Mouse (Mus musculus): Measurements from ENCODE around the gene Ldha.
"Not testable (repeated sequence)": the region's sequence is repeated elsewhere in the genome, so short reads cannot be mapped to it uniquely, and the experiment has no call there.

Gene Ldha

DNA sequence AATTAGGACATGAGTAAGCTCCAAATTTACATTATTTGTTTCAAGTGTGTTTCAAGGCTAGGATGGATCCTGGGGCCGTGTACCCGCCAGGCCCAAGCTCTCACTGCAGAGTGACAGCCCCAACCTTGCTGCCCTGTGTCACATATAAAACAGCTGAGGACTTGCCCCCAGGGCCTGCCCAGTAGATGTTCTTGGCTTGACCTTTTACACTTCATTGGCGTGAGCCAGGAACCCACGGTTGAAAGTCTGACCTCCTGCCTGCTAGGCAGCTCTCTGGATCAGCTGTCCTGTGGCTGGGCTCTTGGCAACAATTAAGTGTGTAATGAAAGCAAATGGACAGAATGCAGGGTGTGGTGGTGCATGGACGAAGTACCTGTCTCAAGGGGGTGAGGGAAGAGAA is 8.0 kb downstream of the Ldha start:
- CTCF ChIA-PET = interaction anchor here in 2 of 4 experiments (0.6 kb wide), 2 partner anchors 87 to 221 kb away, joined by 3 read pairs; no protein-coding TSS in a partner anchor
- POLR2A ChIA-PET = interaction anchor here in 2 of 4 experiments (0.9 to 6.3 kb wide), 18 partner anchors 10 to 89 kb away, joined by 3 to 32 read pairs (median 5); partner anchors contain the start of genes Gtf2h1 (in 2 of the 2), Hps5 (in 2 of the 2) and Ldhc (in 1 of the 2)

DNA sequence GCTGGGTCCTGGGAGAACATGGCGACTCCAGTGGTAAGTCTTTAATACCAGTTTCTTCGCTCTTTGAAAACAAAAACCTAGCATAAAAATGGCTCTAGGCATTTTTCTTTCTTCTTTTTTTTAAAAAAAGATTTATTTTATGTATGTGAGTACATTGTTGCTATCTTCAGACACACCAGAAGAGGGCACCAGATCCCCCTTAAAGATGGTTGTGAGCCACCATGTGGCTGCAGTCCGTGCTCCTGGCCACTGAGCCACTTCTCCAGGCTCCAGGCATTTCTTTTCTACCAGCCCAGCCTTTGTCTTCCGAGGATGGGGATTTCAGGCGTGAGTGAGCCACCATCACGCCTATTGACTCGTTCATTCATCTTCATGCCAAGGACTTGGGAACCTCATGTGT is 9.8 kb downstream of the Ldha start:
- POLR2A ChIA-PET = interaction anchor here in 2 of 4 experiments (0.5 to 6.3 kb wide), 5 partner anchors 8 to 172 kb away, joined by 3 to 32 read pairs (median 12); no protein-coding TSS in a partner anchor
- CTCF ChIA-PET = interaction anchor here in 1 of 4 experiments (1.2 kb wide), 1 partner anchor 8 kb away, joined by 4 read pairs; no protein-coding TSS in a partner anchor

DNA sequence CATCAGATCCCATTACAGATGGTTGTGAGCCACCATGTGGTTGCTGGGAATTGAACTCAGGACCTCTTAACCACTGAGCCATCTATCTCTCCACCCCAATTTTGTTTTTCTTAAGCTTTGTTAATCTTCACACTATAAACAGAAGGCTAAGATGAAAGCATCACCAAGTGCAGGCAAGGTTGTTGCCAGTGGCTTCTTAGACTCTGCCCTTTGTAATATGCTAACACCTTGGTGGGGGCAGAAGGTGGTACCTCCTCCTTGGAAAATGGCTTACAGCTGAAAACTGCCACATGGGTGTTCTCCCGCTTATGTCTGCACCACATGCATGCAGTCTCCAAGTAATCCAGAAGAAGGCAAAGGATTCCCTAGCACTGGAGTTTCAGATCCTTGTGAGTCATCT is 11.4 kb downstream of the Ldha start:
- ChIA-PET CTCF (interaction anchor here in 1 of 4 experiments (1.6 kb wide), 1 partner anchor 82 kb away, joined by 4 read pairs; no protein-coding TSS in a partner anchor), POLR2A (interaction anchor here (0.9 to 2.7 kb wide), 11 partner anchors 10 to 98 kb away, joined by 3 to 14 read pairs (median 4); partner anchors contain the start of gene Ldha (in 1 of the 4))

DNA sequence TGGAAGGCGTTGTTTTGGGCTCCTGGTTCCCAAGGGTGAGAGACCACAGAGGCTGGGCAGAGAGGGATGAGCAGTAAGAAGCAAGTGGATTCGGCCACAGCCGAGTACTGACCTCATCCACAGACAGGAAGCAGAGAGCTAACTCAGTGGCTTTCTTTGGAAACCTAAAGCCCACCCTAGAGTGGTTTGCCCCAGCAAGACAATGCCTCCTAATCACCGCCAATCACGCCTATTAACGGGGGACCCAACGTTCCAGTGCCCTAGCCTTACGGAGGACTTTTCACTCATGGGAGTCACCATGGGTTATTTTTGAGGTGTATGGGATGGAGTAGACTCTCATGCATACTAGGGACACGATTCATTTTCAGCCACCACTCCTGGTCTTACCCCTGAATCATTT is 12.1 kb downstream of the Ldha start:
- CTCF ChIA-PET = interaction anchor here in 2 of 4 experiments (0.7 to 1.6 kb wide), 2 partner anchors 12 to 83 kb away, joined by 3 to 4 read pairs; no protein-coding TSS in a partner anchor
- POLR2A ChIA-PET = interaction anchor here (0.7 to 4.8 kb wide), 13 partner anchors 8 to 144 kb away, joined by 3 to 44 read pairs (median 4); partner anchors contain the start of gene Uevld (in 1 of the 4)

DNA sequence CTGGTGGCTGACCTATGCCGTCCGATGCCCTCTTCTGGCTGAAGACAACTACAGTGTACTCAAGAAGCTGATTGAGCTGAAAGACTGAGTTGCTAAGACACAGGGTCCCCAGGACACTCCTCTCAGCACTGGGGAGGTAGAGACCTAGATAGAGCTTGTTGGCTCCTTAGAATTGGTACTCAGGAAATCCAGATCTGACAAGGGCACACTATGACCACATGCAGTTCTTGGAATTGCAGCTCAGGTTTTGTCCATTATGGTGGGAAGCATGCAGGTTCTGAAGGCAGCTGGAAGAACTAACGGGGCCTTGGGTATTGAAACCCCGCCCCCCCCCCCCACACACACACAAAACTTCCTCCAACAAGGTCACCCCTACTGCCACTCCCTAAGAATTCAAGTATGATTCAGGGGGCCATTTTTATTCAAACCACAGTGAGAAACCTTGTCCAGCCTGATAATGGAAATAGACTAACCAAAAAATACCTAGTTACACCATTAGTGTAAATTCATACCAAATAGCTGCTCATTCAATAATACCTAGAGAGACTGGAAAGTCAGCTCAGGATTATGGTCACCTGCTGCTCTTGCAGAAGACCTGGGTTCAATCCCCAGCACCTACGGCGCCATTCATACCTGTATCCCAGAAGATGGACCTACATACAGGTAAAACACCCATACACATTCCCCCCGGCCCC is 14.7 kb downstream of the Ldha start:
- POLR2A ChIA-PET = interaction anchor here in 3 of 4 experiments (0.5 to 4.8 kb wide), 30 partner anchors 9 to 794 kb away, joined by 3 to 44 read pairs (median 4); partner anchors contain the start of genes Gtf2h1 (in 1 of the 3), Hps5 (in 1 of the 3) and Sergef (in 1 of the 3)
- CTCF ChIA-PET = interaction anchor here in 2 of 4 experiments (0.6 to 1.1 kb wide), 6 partner anchors 9 to 1874 kb away, joined by 3 to 4 read pairs (median 3); partner anchors contain the start of gene Uevld (in 1 of the 2)

DNA sequence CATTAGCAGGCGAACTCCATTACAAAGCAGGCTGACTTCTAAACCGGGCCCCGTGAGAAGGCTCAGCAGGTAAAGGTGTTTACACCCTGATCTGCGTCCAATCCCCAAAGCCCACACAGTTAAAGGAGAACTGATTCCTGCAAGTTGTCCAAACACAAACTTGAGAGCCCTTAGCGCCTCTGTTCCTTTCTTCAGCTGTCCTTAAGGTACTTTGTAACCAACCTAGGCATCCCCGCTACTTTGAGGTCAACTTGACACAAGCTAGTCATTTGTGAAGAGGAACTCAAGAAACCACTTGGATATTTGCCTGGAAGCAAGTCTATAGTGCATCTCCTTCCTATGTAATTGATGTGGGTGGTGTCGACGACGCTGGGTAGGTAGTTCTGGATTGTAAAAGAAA is 16.2 kb downstream of the Ldha start:
- ChIA-PET CTCF (no interaction called here), POLR2A (interaction anchor here in 3 of 4 experiments (0.6 to 4.8 kb wide), 8 partner anchors 12 to 156 kb away, joined by 3 to 44 read pairs (median 4); partner anchors contain the start of gene Saal1 (in 1 of the 3))

DNA sequence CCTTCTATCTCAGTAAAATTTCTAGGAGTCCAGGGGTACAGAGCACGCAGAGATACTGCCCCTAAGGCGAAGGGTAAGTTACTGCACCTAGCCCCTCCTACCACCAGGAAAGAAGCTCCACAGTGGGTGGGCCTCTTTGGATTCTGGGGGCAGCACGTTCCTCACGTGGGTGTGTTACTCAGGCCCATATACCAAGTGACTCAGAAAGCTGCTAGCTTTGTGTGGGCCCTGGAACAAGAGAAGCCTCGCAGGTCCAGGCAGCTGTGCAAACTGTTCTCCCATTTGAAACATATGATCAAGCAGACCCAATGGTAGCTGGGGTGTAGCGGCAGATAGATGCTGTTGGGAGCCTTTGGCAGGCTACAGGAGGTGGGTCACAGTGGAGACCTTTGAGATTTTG is 17.8 kb downstream of the Ldha start:
- CTCF ChIA-PET = interaction anchor here in 2 of 4 experiments (0.6 to 1.0 kb wide), 3 partner anchors 9 to 163 kb away, joined by 3 to 4 read pairs (median 3); no protein-coding TSS in a partner anchor
- POLR2A ChIA-PET = interaction anchor here in 3 of 4 experiments (0.7 to 2.1 kb wide), 15 partner anchors 9 to 220 kb away, joined by 3 to 15 read pairs (median 3); partner anchors contain the start of genes Gtf2h1 (in 1 of the 3), Hps5 (in 1 of the 3) and Sergef (in 1 of the 3)

DNA sequence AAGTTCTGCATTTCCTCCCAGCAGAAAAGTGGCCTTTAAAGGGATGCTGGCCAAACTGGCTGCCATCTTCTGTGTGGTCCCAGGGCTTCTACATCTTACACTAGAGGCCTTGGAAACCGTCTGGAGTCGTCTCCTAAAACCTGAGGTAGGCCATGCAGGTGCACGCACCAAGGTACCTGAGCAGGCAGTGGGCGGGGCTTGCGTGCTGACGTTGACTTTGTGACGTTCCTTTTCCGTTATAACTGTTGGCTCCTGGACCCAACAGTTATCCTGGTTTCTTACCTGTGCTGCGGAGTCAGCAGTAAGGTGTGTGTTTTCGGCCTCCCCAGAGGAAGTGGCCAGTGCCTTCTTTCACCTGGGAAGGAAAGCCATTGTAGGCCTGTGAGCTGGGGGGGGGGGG is 19.7 kb downstream of the Ldha start, which contains the start of gene Ldhc:
TSS of gene Ldhc (plus strand) at position 208 of the 400 bp plus-strand sequence.
- CTCF ChIA-PET = interaction anchor here in 1 of 4 experiments (0.7 kb wide), 1 partner anchor 115 kb away, joined by 3 read pairs; no protein-coding TSS in a partner anchor
- POLR2A ChIA-PET = interaction anchor here in 2 of 4 experiments (0.6 to 2.3 kb wide), 7 partner anchors 12 to 254 kb away, joined by 3 to 6 read pairs (median 5); no protein-coding TSS in a partner anchor

DNA sequence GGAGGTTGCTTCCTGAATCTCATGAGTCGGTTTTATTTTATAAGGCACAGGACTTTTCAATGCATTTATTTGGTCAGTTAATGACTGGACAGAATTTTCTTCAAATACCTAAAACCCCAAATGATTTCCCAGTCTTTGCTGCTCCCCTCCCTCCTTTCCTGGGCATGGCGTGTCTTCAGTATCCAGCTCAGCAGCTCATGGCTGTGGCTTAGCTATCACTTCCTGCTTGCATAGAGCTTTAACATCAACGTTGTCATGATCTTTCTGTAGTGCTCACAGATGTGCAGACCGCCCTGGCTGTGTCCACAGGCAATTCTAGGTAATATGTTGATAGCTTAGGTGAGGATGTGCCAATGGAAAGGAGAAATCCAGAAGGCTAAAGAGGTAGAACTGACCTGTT is 30.7 kb downstream of the Ldha start:
- ChIA-PET POLR2A (interaction anchor here in 1 of 4 experiments (1.2 kb wide), 1 partner anchor 38 kb away, joined by 4 read pairs; no protein-coding TSS in a partner anchor), CTCF (no interaction called here)

DNA sequence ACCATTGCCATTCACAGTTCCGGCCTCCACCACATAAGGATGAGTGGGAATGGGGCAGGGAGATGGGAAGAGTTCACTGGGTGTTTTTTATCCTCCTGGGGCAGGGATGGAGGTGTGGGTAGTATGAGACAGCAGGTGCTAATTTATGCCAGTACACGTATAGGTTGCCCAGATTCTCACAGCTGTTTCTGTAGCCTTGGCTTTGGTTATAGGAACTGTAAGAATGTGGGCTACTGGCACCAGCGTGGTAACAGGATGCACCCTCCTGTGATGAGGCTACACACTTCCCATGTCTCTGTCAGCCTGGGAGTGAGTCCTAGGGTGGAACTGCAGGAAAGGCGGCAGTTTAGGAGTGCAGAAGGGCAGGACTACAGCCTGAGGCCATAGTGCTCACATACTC is 35.6 kb downstream of the Ldha start:
- ChIA-PET POLR2A (interaction anchor here in 1 of 4 experiments (0.5 to 1.6 kb wide), 2 partner anchors 10 to 53 kb away, joined by 3 to 7 read pairs; no protein-coding TSS in a partner anchor), CTCF (no interaction called here)

DNA sequence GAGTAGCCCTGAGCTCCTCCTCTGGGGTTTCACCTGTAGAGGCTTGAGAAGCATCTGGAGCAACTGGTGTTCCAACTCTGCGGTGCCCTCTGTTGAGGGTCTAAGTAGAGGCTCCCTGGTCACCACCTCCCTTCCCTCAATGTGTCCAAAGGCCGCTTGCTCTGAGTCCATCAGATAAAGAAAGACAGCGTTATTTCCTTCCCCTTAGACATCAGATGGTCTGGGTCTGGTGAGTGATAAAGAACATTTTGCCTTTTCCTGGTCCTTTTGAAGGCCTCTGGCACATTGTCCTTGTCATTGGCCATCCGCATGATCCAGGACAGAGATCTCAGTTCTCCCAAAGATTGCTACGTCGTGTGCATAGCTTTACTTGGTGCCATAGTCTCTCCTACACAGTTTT is 36.0 kb downstream of the Ldha start:
- CTCF ChIA-PET = no interaction called here
- POLR2A ChIA-PET = interaction anchor here in 1 of 4 experiments (0.5 kb wide), 1 partner anchor 10 kb away, joined by 7 read pairs; no protein-coding TSS in a partner anchor

DNA sequence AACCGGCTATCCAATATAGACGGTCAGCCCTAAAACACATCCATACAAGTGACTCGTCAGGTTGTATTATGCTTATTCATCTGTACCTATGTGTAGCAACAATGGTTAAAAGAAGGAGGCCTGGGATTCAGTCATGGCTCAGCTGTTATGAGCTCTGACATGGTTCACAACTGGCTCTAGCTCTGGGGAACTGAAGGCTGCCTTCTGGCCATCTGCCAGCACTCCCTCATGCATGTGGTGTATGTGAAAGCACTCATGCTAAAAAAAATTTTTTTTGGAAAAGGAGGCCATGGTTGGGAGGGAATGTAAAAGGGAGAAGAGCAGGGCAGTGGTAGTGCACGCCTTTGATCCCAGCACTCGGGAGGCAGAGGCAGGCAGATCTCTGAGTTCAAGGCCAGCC is 38.6 kb downstream of the Ldha start:
- CTCF ChIA-PET = interaction anchor here in 1 of 4 experiments (0.6 kb wide), 1 partner anchor 323 kb away, joined by 5 read pairs; no protein-coding TSS in a partner anchor
- POLR2A ChIA-PET = interaction anchor here in 2 of 4 experiments (0.9 to 1.2 kb wide), 2 partner anchors 84 to 127 kb away, joined by 3 to 5 read pairs; no protein-coding TSS in a partner anchor

DNA sequence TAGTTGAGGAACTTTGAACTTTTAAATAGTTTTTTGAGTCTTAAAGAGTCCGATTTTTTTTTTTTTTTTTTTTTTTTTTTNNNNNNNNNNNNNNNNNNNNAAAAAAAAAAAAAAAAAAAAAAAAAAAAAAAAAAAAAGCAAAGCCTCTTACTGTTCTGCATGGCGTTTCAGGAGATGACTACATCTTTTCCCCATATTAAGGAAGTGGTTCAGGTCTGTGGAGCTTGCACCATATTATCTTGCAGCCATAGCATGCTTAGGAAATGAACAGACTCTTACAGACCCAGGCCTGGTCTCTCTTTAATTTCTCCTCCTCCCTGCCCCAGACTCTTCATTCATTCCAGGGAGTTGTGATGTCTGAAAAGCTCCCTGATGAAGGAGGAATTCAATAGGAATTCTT is 39.7 kb downstream of the Ldha start:
- POLR2A ChIA-PET = no interaction called here
- CTCF ChIA-PET = no interaction called here

DNA sequence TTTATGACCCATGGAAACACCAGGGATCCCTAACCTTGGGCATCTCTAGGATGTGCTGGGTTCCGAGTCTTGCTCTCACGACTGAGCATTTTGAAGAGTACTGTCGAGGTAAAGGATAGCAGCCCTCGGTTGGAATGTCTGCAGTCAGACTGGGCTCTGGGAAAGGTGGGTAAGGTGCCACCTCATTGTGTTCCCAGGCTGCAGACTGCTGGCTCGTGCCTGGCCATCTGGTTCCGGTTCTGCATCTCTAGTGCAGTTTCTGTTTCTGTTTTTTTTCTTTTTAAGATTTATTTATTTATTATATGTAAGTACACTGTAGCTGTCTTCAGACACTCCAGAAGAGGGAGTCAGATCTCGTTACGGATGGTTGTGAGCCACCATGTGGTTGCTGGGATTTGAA is 40.7 kb downstream of the Ldha start:
- POLR2A ChIA-PET = interaction anchor here in 1 of 4 experiments (0.7 kb wide), 1 partner anchor 22 kb away, joined by 3 read pairs; no protein-coding TSS in a partner anchor
- CTCF ChIA-PET = not testable (repeated sequence)

DNA sequence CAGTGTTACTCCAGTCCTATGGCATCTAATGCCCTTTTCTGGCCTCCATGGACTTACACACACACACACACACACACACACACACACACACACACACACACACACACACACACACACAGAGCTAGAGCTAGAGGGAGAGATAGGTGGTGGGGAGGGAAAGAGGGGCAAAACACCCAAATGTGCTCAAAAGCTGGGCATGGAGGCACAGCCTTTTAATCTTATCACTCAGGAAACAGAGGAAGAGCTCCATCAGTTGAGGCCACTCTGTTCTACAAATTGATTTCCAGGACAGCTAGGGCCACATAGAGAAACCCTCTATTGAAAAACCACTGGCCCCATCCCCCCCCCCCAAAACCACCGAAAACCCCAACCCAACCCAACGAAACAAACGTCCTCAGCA is 42.0 kb downstream of the Ldha start:
- ChIA-PET POLR2A (interaction anchor here (0.6 to 1.5 kb wide), 12 partner anchors 10 to 273 kb away, joined by 3 to 9 read pairs (median 4); partner anchors contain the start of gene Tsg101 (in 1 of the 4)), CTCF (interaction anchor here in 2 of 4 experiments (0.6 to 0.7 kb wide), 5 partner anchors 18 to 180 kb away, joined by 3 to 11 read pairs (median 3); partner anchors contain the start of gene Saal1 (in 1 of the 2))

DNA sequence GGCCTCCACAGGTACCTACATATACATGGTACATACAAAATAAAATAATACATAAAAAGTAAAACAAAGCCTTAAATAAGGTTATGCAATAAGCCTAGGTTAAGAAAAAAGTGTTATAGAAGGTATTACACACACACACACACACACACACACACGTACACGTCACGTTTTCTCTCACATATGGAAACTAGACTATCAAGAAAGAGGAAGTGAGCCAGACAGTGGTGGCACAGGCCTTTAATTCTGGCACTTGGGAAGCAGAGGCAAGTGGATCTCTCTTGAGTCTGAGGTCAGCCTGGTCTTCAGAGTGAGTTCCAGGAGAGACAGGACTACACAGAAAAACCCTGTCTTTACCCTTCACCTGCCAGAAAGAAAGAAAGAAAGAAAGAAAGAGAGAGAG is 54.2 kb downstream of the Ldha start:
- ChIA-PET POLR2A (interaction anchor here in 1 of 4 experiments (1.0 to 1.2 kb wide), 2 partner anchors 13 to 114 kb away, joined by 3 read pairs; no protein-coding TSS in a partner anchor), CTCF (no interaction called here)

DNA sequence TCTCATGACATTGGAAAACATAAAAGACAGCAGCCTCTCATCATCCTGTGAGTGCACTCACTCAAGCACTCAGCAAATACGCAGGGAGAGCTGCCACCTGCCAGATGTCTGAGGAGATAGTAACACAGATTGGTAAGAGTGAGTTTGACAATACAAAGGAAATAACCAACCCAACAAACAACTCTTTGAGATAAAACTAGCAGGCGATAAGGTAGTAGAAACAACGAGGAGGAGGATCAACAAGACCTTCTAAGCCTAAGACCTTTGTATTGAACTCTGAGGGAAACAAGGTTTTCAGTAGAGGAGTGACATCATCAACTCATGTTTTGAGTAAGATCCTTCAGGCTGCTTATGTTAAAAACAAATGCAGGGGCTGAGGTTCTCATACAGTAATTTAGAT is 58.1 kb downstream of the Ldha start:
- ChIA-PET CTCF (interaction anchor here in 1 of 4 experiments (0.6 kb wide), 1 partner anchor 183 kb away, joined by 3 read pairs; no protein-coding TSS in a partner anchor), POLR2A (interaction anchor here in 2 of 4 experiments (0.6 to 1.8 kb wide), 4 partner anchors 9 to 22 kb away, joined by 3 to 7 read pairs (median 4); no protein-coding TSS in a partner anchor)
